Mouse (Mus musculus) ovary, postnatal 36 days (tissue): ENCODE results near the gene Myl3.

Experiments
- DNase-seq: peaks from one replicate; pipeline ENCODE4 v3.0.0; 2022; ENCODE audit warnings: low spot score, mixed read lengths

Gene Myl3

GRCm38 (mm10) chr9:110762763-110763162 lies 21.1 kb downstream of the Myl3 start:
- no peak for DNase-seq

- DNase-seq, result no peak
Measured at GRCm38 (mm10) chr9:110763405-110763804, 21.7 kb downstream of the Myl3 start.

GRCm38 (mm10) chr9:110772336-110772735 lies 30.7 kb downstream of the Myl3 start:
- no peak for DNase-seq

DNA sequence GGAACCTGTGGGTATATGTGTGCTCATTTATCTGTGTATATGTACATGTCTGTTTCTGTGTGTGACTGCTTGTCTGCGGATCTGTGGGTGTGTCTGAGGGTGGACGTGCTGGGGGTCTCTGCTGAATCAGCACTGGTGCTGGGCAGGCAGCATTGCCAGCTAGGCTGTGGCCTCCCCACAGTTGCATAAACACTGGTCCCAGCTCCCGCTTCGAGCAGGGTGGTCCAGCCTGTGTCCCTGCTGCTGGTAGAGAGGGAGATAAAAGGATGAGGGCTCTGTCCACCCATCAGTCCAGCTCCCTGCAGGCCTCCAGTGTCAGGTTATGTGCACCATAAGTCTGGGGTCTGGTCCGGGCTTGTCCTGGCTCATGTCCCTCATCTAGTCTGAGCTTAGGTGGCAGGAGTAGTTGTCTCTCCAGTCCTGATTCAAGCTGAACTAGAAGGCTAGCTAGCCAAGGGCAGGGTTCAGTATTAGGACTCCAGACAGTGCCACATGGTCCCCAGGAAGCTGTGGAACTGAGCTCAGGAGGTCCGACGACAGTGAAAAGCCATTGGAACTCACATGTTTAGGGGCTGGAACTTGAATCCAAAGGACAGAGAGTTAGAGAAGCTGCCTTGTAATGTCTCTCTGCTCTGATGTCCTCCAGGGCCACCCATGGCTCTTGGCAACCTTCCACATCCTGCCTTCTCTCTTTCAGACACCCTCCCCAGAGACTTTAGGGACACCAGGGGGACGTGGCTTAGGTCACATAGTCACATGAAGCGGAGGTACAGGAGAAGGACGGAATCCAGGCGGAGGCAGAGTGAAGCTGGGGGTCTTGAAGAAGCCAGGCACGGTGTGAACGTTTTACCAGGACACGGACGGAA lies 33.0 kb downstream of the Myl3 start:
- no peak for DNase-seq

GRCm38 (mm10) chr9:110775269-110776022 lies 33.8 kb downstream of the Myl3 start:
- no peak for DNase-seq

DNA sequence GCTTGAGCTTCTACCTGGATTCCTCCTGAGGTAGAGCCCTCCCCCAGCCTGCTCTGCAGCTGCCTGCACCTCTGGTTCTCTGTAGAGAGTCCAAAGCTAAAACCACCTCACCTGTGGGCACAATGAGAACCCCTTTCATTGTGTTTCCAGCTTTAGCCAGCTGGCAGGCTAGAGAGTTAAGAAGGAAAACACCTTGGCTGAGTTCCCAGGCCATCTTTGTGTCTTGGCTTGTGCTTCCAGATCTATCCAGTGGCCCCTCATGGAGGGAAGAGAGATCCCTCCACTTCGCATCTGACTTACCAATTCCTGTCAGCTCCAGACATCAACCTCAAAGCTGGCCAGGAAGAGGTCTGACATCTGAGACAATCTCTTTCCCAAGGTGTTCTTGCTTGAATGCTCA lies 36.4 kb downstream of the Myl3 start:
- DNase-seq, result no peak

DNA sequence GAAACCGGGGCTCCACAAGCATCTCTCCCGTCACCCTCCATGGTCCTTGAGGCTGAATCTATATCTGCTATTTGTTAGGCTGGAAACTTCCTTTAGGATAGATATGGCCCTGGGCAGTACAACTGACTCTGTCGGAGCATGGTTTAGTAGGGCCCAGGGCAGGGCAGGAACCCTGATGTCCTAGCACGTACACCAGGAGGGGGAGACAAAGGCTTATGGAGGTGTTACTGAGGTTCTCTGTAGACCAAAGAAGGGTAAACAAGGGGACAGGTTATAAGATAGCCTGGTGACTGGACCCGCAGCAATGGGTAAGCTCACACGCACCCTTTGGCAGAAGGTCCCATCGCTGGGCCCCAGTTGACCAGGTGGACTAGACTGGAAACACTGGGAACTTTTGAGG lies 36.9 kb downstream of the Myl3 start:
- DNase-seq, result no peak

GRCm38 (mm10) chr9:110779242-110779913 lies 37.7 kb downstream of the Myl3 start:
- DNase-seq, result no peak

GRCm38 (mm10) chr9:110781256-110781721 lies 39.6 kb downstream of the Myl3 start:
- peak; percentile 96 for DNase-seq

DNA sequence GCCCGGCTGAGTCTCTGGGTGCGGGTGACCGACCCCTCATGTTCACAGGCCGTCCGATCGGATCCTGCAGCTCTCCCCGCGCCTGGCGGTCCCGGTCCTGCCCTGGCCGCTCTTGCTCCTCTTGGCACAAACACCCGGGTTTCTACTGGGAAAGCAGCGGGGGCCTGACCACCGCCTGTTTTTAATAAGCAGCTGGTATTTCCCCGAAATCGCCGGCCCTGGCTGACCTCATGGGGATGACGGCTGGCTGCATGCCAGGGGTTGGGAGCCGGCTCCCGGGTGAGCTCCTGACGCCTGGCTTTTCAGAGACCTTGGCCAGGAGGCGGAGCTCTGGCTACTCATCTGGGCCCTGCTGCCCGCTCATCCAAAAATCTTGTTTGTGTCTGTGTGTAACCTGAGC lies 40.1 kb downstream of the Myl3 start:
- DNase-seq, result peak; percentile 94

GRCm38 (mm10) chr9:110783611-110784010 lies 42.0 kb downstream of the Myl3 start:
- DNase-seq, result no peak

- no peak for DNase-seq
Measured at GRCm38 (mm10) chr9:110788169-110788568, 46.5 kb downstream of the Myl3 start.

GRCm38 (mm10) chr9:110790462-110790861 lies 48.8 kb downstream of the Myl3 start:
- no peak for DNase-seq

- DNase-seq, result no peak
Measured at GRCm38 (mm10) chr9:110797013-110797412, 55.4 kb downstream of the Myl3 start.

- DNase-seq, result no peak
Measured at GRCm38 (mm10) chr9:110797866-110798265, 56.2 kb downstream of the Myl3 start, which contains the start of gene Prss42. Gene Prss42, plus strand, starts transcription at chr9:110798166.

- DNase-seq, result no peak
Measured at GRCm38 (mm10) chr9:110800834-110801479, 59.3 kb downstream of the Myl3 start.

DNA sequence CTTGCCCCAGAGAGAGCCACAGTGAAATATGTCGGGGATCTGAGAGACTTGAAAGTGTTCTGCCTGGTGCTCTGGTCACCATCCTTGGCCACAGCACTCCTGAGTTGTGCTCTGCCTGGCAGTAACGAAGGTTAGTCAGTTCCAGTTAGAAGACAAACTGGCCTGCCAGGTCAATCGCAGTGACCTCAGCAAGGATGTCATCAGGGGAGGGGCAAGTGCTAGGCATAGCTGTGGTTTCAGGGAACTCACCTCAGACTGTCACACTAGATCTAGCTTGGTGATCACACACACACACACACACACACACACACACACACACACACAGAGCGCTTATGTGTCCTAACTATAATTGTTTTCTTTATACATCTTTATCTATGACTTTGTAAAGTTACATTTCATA lies 61.6 kb downstream of the Myl3 start:
- no peak for DNase-seq

- no peak for DNase-seq
Measured at GRCm38 (mm10) chr9:110810051-110810450, 68.4 kb downstream of the Myl3 start.

DNA sequence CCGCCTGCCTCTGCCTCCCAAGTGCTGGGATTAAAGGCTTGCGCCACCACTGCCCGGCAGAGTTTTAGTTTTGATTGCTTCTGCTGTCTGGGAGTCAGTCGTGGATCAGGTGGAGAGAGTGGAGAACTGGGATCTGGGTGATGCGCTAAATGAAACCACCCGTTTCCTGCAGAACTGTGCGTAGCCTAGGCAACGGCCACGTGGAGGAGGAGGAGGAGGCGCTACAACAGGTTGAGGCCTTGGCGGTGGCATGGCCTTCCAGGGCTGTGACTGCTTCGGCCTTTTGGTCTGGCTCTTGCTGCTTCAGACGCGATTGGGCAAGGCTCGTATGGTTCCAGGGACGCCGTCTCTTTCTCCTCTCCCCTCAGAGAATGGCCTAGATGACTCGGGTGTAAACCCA lies 72.1 kb downstream of the Myl3 start, which contains the start of gene Prss44:
Gene Prss44 (plus strand): TSS at position 206 of the 400 bp plus-strand sequence.
- no peak for DNase-seq
